Mouse (Mus musculus): ENCODE measurements at regions not wholly inside any gene's neighbourhood (a gene's known extent, or its start where the extent isn't known, plus 50 kb on each side); places are given as distances from the start of the nearest gene placed in this dataset.

DNA sequence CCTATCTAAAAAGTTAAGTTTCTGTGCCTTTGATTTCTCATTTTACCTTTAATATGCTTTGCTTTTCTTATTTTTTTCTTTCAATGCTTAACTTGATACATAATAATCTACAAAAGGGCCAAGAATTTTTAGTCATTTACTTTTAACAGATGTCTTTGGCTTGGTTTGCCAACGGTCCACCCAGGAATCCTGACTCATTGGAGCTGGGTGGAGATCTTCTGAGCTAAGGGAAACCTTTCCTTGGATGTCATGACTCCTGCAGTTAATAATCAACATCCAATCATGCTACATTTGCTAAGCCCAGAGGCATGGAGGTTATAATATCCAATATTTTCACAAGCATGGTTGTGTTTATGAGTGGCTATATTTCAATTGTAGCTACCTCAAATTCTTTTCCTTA is 110.9 kb upstream of the Speer4f2 start:
- TF ChIP-seq POLR2A (IDR thresholded peaks at IDR 0.05; ENCODE audit: low read depth, low read length) (no peak), CTCF (conservative IDR thresholded peaks at IDR 0.05; ENCODE audit: insufficient read depth, insufficient read length, low read depth, low read length) (no peak)
